Mouse (Mus musculus): ENCODE data around the gene Hnrnph3. TPM values are rescaled to one million over a fixed set of nuclear protein-coding genes. Genes with fewer than 3 reads are reported as not detected.

Gene Hnrnph3
- 47.6 and 68.4 TPM in 2 replicates for polyA plus RNA-seq (2011; ENCODE audit: insufficient read length, low read depth, missing spikeins)

GRCm38 (mm10) chr10:63023749-63024579 lies at the start of gene Hnrnph3, which contains the start of gene Pbld2:
TSS of gene Hnrnph3 (minus strand) at chr10:63024217.
TSS of gene Pbld2 (plus strand) at chr10:63024315.
- Histone ChIP-seq H3K4me1 (ENCODE audit: control insufficient read depth, insufficient read depth, low read length) (no peaks in the 10 kb centered on the region), H3K27ac (ENCODE audit: insufficient read depth, low read length) (peak within 1 kb of the TSS; percentile 98), H3K4me3 (ENCODE audit: insufficient read depth, low read length) (peak within 1 kb of the TSS; percentile 94)
- TF ChIP-seq POLR2A (IDR thresholded peaks at IDR 0.05; ENCODE audit: low read depth, low read length) (peak; percentile 91), CTCF (IDR thresholded peaks at IDR 0.05; ENCODE audit: borderline replicate concordance, insufficient read depth, low read length) (no peak)

GRCm38 (mm10) chr10:63065988-63066387 lies 42.0 kb upstream of the Hnrnph3 start:
- peak; percentile 78 for TF ChIP-seq CTCF (IDR thresholded peaks at IDR 0.05; ENCODE audit: borderline replicate concordance, insufficient read depth, low read length)
- TF ChIP-seq POLR2A (IDR thresholded peaks at IDR 0.05; ENCODE audit: low read depth, low read length), result no peak

GRCm38 (mm10) chr10:63065561-63065960 lies 41.5 kb upstream of the Hnrnph3 start:
- Histone ChIP-seq H3K27ac (ENCODE audit: insufficient read depth, low read length) (no peak overlapping the region), H3K4me1 (ENCODE audit: control insufficient read depth, insufficient read depth, low read length) (no peaks in the 10 kb centered on the region)
- no peak for TF ChIP-seq POLR2A (IDR thresholded peaks at IDR 0.05; ENCODE audit: low read depth, low read length)
- TF ChIP-seq CTCF (IDR thresholded peaks at IDR 0.05; ENCODE audit: borderline replicate concordance, insufficient read depth, low read length), result no peak

More at GRCm38 (mm10) chr10:63065988-63066387, 42.0 kb upstream of the Hnrnph3 start:
- Histone ChIP-seq H3K4me1 (ENCODE audit: control insufficient read depth, insufficient read depth, low read length) (no peaks in the 10 kb centered on the region), H3K4me3 (ENCODE audit: insufficient read depth, low read length) (no peak overlapping the region), H3K27ac (ENCODE audit: insufficient read depth, low read length) (no peak overlapping the region)

GRCm38 (mm10) chr10:63064516-63064915 lies 40.5 kb upstream of the Hnrnph3 start:
- Histone ChIP-seq H3K4me3 (ENCODE audit: insufficient read depth, low read length) (no peak overlapping the region), H3K4me1 (ENCODE audit: control insufficient read depth, insufficient read depth, low read length) (no peaks in the 10 kb centered on the region), H3K27ac (ENCODE audit: insufficient read depth, low read length) (no peak overlapping the region)
- TF ChIP-seq CTCF (IDR thresholded peaks at IDR 0.05; ENCODE audit: borderline replicate concordance, insufficient read depth, low read length), result no peak
- no peak for TF ChIP-seq POLR2A (IDR thresholded peaks at IDR 0.05; ENCODE audit: low read depth, low read length)

More at GRCm38 (mm10) chr10:63065561-63065960, 41.5 kb upstream of the Hnrnph3 start:
- no peak overlapping the region for H3K4me3 ChIP-seq (ENCODE audit: insufficient read depth, low read length)

GRCm38 (mm10) chr10:63063365-63063764 lies 39.3 kb upstream of the Hnrnph3 start:
- TF ChIP-seq POLR2A (IDR thresholded peaks at IDR 0.05; ENCODE audit: low read depth, low read length) (no peak), CTCF (IDR thresholded peaks at IDR 0.05; ENCODE audit: borderline replicate concordance, insufficient read depth, low read length) (no peak)
- no peak overlapping the region for H3K4me3 ChIP-seq (ENCODE audit: insufficient read depth, low read length)
- H3K4me1 ChIP-seq (ENCODE audit: control insufficient read depth, insufficient read depth, low read length), result no peaks in the 10 kb centered on the region
- no peak overlapping the region for H3K27ac ChIP-seq (ENCODE audit: insufficient read depth, low read length)

- H3K27ac ChIP-seq (ENCODE audit: insufficient read depth, low read length), result no peak overlapping the region
- no peak for TF ChIP-seq POLR2A (IDR thresholded peaks at IDR 0.05; ENCODE audit: low read depth, low read length)
- no peak for TF ChIP-seq CTCF (IDR thresholded peaks at IDR 0.05; ENCODE audit: borderline replicate concordance, insufficient read depth, low read length)
Observed at GRCm38 (mm10) chr10:63062696-63063095, 38.7 kb upstream of the Hnrnph3 start.

GRCm38 (mm10) chr10:63061266-63061665 lies 37.2 kb upstream of the Hnrnph3 start:
- H3K4me1 ChIP-seq (ENCODE audit: control insufficient read depth, insufficient read depth, low read length), result no peaks in the 10 kb centered on the region
- no peak overlapping the region for H3K27ac ChIP-seq (ENCODE audit: insufficient read depth, low read length)
- TF ChIP-seq CTCF (IDR thresholded peaks at IDR 0.05; ENCODE audit: borderline replicate concordance, insufficient read depth, low read length), result no peak
- no peak for TF ChIP-seq POLR2A (IDR thresholded peaks at IDR 0.05; ENCODE audit: low read depth, low read length)
- no peak overlapping the region for H3K4me3 ChIP-seq (ENCODE audit: insufficient read depth, low read length)

More at GRCm38 (mm10) chr10:63062696-63063095, 38.7 kb upstream of the Hnrnph3 start:
- H3K4me1 ChIP-seq (ENCODE audit: control insufficient read depth, insufficient read depth, low read length), result no peaks in the 10 kb centered on the region
- no peak overlapping the region for H3K4me3 ChIP-seq (ENCODE audit: insufficient read depth, low read length)

GRCm38 (mm10) chr10:63060406-63060805 lies 36.4 kb upstream of the Hnrnph3 start:
- no peak for TF ChIP-seq CTCF (IDR thresholded peaks at IDR 0.05; ENCODE audit: borderline replicate concordance, insufficient read depth, low read length)
- no peak for TF ChIP-seq POLR2A (IDR thresholded peaks at IDR 0.05; ENCODE audit: low read depth, low read length)
- no peak overlapping the region for H3K4me3 ChIP-seq (ENCODE audit: insufficient read depth, low read length)
- H3K27ac ChIP-seq (ENCODE audit: insufficient read depth, low read length), result no peak overlapping the region
- H3K4me1 ChIP-seq (ENCODE audit: control insufficient read depth, insufficient read depth, low read length), result no peaks in the 10 kb centered on the region

GRCm38 (mm10) chr10:63059862-63060261 lies 35.8 kb upstream of the Hnrnph3 start, which contains the start of gene Pbld1:
TSS of gene Pbld1 (plus strand) at chr10:63060162.
- Histone ChIP-seq H3K4me1 (ENCODE audit: control insufficient read depth, insufficient read depth, low read length) (no peaks in the 10 kb centered on the region), H3K27ac (ENCODE audit: insufficient read depth, low read length) (no peak within 1 kb of the TSS), H3K4me3 (ENCODE audit: insufficient read depth, low read length) (no peak within 1 kb of the TSS)
- TF ChIP-seq CTCF (IDR thresholded peaks at IDR 0.05; ENCODE audit: borderline replicate concordance, insufficient read depth, low read length) (no peak), POLR2A (IDR thresholded peaks at IDR 0.05; ENCODE audit: low read depth, low read length) (no peak)

Measured in embryonic fibroblast, embryonic 13.5 days (primary cell).